Mouse (Mus musculus) lung, embryonic 14.5 days (tissue): Measurements from ENCODE around the gene Pdzd2. TPM values are rescaled to one million over a fixed set of nuclear protein-coding genes. Genes with fewer than 3 reads are reported as not detected.

Experiments used
- ATAC-seq: fragments of 200-750 bp; cut with Nextera tagmentation; 2 replicates; pipeline ENCODE4 v1.8.0; 2017; ENCODE audit warnings: mild to moderate bottlenecking, moderate TSS enrichment, moderate library complexity; ENCODE audit not compliant: insufficient read depth
- DNase-seq: peaks from one replicate; pipeline ENCODE4 v3.0.0-alpha.2; 2015
- H3K27ac ChIP-seq: fragments of 300-500 bp; sonication (generic); 2 replicates; pipeline ENCODE4 v1.5.1; 2014; ENCODE audit warnings: low read depth, mild to moderate bottlenecking, moderate library complexity
- H3K27me3 ChIP-seq: fragments of 300-500 bp; sonication (generic); 2 replicates; pipeline ENCODE4 v1.6.1; 2014; ENCODE audit warnings: low read length, control low read depth; ENCODE audit not compliant: insufficient read depth
- H3K36me3 ChIP-seq: fragments of 300-500 bp; sonication (generic); 2 replicates; pipeline ENCODE4 v1.6.1; 2014; ENCODE audit warnings: control low read depth; ENCODE audit not compliant: insufficient read depth
- H3K4me1 ChIP-seq: fragments of 300-500 bp; sonication (generic); 2 replicates; pipeline ENCODE4 v1.6.1; 2014; ENCODE audit warnings: antibody characterized with exemption, control low read depth; ENCODE audit not compliant: insufficient read depth
- H3K4me2 ChIP-seq: fragments of 300-500 bp; sonication (generic); 2 replicates; pipeline ENCODE4 v1.6.1; 2014; ENCODE audit warnings: mild to moderate bottlenecking
- H3K4me3 ChIP-seq: fragments of 300-500 bp; sonication (generic); 2 replicates; pipeline ENCODE4 v1.5.1; 2014; ENCODE audit warnings: low read depth, low read length
- H3K9ac ChIP-seq: fragments of 300-500 bp; sonication (generic); 2 replicates; pipeline ENCODE4 v1.6.1; 2014
- H3K9me3 ChIP-seq: fragments of 300-500 bp; sonication (generic); 2 replicates; pipeline ENCODE4 v1.6.1; 2016; ENCODE audit warnings: low read depth, low read length, control low read depth
- CTCF ChIP-seq: IDR thresholded peaks from 2 replicates; pipeline ENCODE4 v1.5.1; 2016; ENCODE audit warnings: antibody characterized with exemption, low read depth
- WGBS: fragments of 180-500 bp; shearing (Covaris S2); extraction: QIAGEN DNeasy Blood & Tissue Kit; methylation state at CpG from one replicate; pipeline ENCODE4 v1.1.7; 2014; 5-methylcytosine and 5-hydroxymethylcytosine counted together
- polyA plus RNA-seq: library from polyadenylated mRNA; unstranded; fragments of >200 nt; fragmentation: Nextera tagmentation; extraction: Ambion mirVana; gene quantifications from 2 replicates; pipeline ENCODE4 v1.2.1, GENCODE M21; 2014

Gene Pdzd2
- polyA plus RNA-seq, 1 experiment from 2014 or later = 24.1 TPM

GRCm38 (mm10) chr15:12319889-12320288 lies 419.8 kb downstream of the Pdzd2 start:
- H3K27ac ChIP-seq = no peak overlapping the region
- H3K4me3 ChIP-seq = no peak overlapping the region; the same call in 1 of the 2 replicates
- H3K36me3 ChIP-seq = 0 out of 2 replicates have a peak, but pooled peaks cover 3% of the 10 kb centered on the region
- 0 out of 2 replicates have a peak, but pooled peaks cover 2% of the 10 kb centered on the region for H3K27me3 ChIP-seq
- DNase-seq (no peak), ATAC-seq (no peak)
- H3K9ac ChIP-seq = no peak overlapping the region
- no peaks in the 10 kb centered on the region for H3K9me3 ChIP-seq
- 51% methylated on average over 5 of the region's 5 CpGs for WGBS
- peak overlapping the region; percentile 77 for H3K4me2 ChIP-seq
- TF ChIP-seq CTCF = no peak
- no peaks in the 10 kb centered on the region; the same call in 1 of the 2 replicates for H3K4me1 ChIP-seq

GRCm38 (mm10) chr15:12318451-12318850 lies 421.3 kb downstream of the Pdzd2 start:
- no peaks in the 10 kb centered on the region for H3K9me3 ChIP-seq
- no peak overlapping the region for H3K4me2 ChIP-seq
- no peak overlapping the region for H3K9ac ChIP-seq
- H3K4me1 ChIP-seq = no peaks in the 10 kb centered on the region
- no peaks in the 10 kb centered on the region for H3K36me3 ChIP-seq
- H3K4me3 ChIP-seq = no peak overlapping the region
- no peak for ATAC-seq
- no peak overlapping the region for H3K27ac ChIP-seq
- WGBS = 78% methylated on average over 8 of the region's 8 CpGs
- H3K27me3 ChIP-seq = 0 out of 2 replicates have a peak, but pooled peaks cover 2% of the 10 kb centered on the region
- no peak for TF ChIP-seq CTCF
- DNase-seq = no peak

GRCm38 (mm10) chr15:12317290-12317689 lies 422.4 kb downstream of the Pdzd2 start:
- Histone ChIP-seq H3K36me3 (no peaks in the 10 kb centered on the region), H3K9ac (no peak overlapping the region), H3K9me3 (no peaks in the 10 kb centered on the region), H3K4me2 (no peak overlapping the region), H3K4me3 (no peak overlapping the region), H3K27me3 (0 out of 2 replicates have a peak, but pooled peaks cover 2% of the 10 kb centered on the region), H3K4me1 (no peaks in the 10 kb centered on the region), H3K27ac (no peak overlapping the region)
- TF ChIP-seq CTCF = no peak
- 70% methylated on average over 5 of the region's 5 CpGs for WGBS
- ATAC-seq = no peak
- no peak for DNase-seq

- Histone ChIP-seq H3K27ac (no peak overlapping the region), H3K4me3 (no peak overlapping the region), H3K9me3 (no peaks in the 10 kb centered on the region), H3K4me2 (no peak overlapping the region), H3K36me3 (no peaks in the 10 kb centered on the region), H3K27me3 (0 out of 2 replicates have a peak, but pooled peaks cover 2% of the 10 kb centered on the region), H3K9ac (no peak overlapping the region), H3K4me1 (no peaks in the 10 kb centered on the region)
- ATAC-seq (no peak), DNase-seq (no peak)
- no peak for TF ChIP-seq CTCF
- 51% methylated on average over 2 of the region's 2 CpGs for WGBS
Observed at GRCm38 (mm10) chr15:12315996-12316395, 423.7 kb downstream of the Pdzd2 start.

DNA sequence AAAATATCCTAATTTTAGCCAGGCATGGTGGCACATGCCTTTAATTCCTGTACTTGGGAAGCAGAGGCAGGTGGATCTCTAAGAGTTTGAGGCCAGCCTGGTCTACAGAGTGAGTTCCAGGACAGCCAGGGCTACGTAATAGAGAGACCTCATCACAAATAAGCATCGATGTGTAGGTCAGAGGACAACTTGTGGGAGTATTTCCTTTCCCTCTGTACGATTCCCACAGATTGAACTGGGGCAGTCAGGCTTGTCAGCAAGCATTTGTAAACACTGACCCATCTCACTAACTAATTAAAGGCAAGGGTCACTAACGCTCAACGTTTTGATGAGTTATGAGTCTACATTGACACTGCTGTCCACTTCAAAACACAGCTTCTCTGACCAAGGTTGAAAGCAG lies 425.1 kb downstream of the Pdzd2 start:
- 70% methylated on average over 5 of the region's 5 CpGs for WGBS
- Histone ChIP-seq H3K4me1 (no peaks in the 10 kb centered on the region), H3K36me3 (no peaks in the 10 kb centered on the region), H3K9me3 (no peaks in the 10 kb centered on the region), H3K27me3 (no peaks in the 10 kb centered on the region), H3K9ac (no peak overlapping the region), H3K27ac (no peak overlapping the region), H3K4me2 (no peak overlapping the region), H3K4me3 (no peak overlapping the region)
- DNase-seq = no peak
- ATAC-seq = no peak
- no peak for TF ChIP-seq CTCF

- H3K4me3 ChIP-seq = no peak overlapping the region
- DNase-seq = no peak
- H3K9me3 ChIP-seq = no peaks in the 10 kb centered on the region
- WGBS = 3% methylated on average over 1 of the region's 1 CpGs
- H3K36me3 ChIP-seq = no peaks in the 10 kb centered on the region
- no peak overlapping the region for H3K9ac ChIP-seq
- no peak overlapping the region for H3K4me2 ChIP-seq
- no peaks in the 10 kb centered on the region for H3K4me1 ChIP-seq
- TF ChIP-seq CTCF = no peak
- no peaks in the 10 kb centered on the region for H3K27me3 ChIP-seq
- no peak for ATAC-seq
- H3K27ac ChIP-seq = no peak overlapping the region
Observed at GRCm38 (mm10) chr15:12313255-12313654, 426.5 kb downstream of the Pdzd2 start.

GRCm38 (mm10) chr15:12311465-12311864 lies 428.3 kb downstream of the Pdzd2 start:
- Histone ChIP-seq H3K36me3 (no peaks in the 10 kb centered on the region), H3K9ac (no peak overlapping the region), H3K27me3 (no peaks in the 10 kb centered on the region), H3K4me2 (no peak overlapping the region), H3K27ac (no peak overlapping the region), H3K4me3 (no peak overlapping the region), H3K4me1 (peaks cover under 1% of the 10 kb centered on the region; the same call in 1 of the 2 replicates), H3K9me3 (no peaks in the 10 kb centered on the region)
- no peak for DNase-seq
- no peak for ATAC-seq
- WGBS = 67% methylated on average over 7 of the region's 7 CpGs
- TF ChIP-seq CTCF = no peak
